Mouse (Mus musculus) adrenal gland, adult 8-10 months (tissue): Measurements from ENCODE around the gene Ubxn2a. TPM values are rescaled to one million over a fixed set of nuclear protein-coding genes. Genes with fewer than 3 reads are reported as not detected.

Experiments used
- DNase-seq: peaks from one replicate; pipeline ENCODE4 v3.0.0; 2022
- total RNA-seq, 4 experiments: library from RNA; stranded (reverse); gene quantifications; 2 replicates each; pipeline ENCODE4 v1.2.4; 2022

Gene Ubxn2a
- total RNA-seq, 4 experiments from 2014 or later: 38.2 to 49.6 (median 42.1) TPM

DNA sequence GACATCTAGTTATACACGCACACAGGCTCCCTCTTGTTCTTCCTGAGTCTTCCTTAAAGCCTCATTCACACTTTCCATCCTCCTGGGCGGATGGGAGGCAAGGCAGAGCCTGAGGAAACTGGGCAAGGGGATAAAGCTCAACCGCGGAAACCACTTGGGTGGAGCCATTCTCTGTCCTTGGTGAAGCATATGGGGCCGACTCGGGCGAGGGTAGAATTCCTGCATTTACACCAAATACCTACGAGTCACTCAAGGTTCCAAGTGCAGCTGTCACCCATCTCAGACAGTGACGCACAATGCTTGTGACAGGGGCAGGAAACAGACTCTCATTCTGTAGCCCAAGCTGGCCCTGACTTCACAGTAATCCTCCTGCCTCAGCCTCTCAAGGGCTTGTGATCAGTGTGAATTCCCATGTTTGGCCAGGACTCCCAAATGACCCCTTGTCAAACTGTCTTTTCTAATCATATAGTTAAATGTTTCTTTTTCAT is 29.2 kb downstream of the Ubxn2a start:
- DNase-seq: no peak

- DNase-seq: no peak
These were observed 31.9 kb downstream of the Ubxn2a start for GRCm38 (mm10) chr12:4875623-4876022.

DNA sequence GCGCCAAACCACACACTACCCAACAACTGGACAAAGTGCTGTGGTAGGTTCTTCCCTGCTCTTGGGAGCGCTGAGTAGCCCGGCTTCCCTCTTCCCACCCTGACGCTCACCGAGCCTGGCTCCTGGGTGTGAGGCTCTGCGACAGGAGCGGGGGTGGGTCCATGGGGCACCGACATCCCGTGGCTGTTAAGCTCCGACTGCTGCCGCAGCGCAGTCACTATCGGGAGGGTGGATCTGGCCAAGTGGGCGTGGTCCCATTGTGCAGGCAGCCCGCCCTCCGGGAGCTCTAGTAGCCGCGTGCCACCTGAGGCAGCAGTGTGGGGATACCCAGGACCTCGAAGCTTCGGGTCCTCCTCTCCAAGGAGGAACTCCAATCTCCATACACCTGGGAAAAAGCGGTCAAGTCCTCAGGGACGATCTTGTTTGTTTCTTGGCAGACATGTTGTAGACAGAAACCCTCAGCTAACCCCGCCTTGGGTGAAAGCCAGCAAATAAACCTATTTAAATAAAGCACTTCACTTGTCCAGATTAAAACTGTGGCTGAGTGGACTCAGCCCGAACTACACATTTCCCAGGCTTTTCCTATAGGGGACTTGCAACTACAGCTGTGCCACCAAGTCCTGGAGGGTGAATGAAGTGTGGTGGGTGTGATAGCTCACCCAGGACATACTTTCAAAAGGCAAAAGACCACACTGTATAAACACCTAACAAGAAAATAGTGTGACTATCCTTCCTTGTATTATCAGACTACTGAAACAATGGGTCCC is 33.2 kb downstream of the Ubxn2a start, which contains the start of gene Mfsd2b:
TSS of gene Mfsd2b (minus strand) at position 199 of the 767 bp plus-strand sequence.
- DNase-seq: peak; percentile 60

DNA sequence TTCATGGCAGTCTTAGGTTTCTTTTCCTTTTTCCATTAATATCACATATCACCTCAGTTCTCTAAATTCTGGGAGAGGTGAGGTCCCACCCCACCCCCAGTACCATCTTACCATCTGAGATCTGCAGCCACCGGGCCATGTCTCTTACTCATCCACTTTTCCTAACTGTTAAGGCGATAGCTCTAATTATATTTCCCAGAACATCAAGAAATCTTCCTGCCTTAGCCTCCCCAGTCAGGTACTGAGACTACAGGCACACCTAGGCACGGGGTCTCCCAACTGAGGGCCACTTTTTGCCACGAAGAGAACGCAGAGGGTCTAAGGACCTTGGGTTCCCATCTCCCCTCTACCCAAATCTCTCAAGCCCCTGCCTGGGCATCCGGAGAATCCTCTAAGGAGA is 34.0 kb downstream of the Ubxn2a start:
- no peak for DNase-seq

- DNase-seq: no peak
These were observed 34.5 kb downstream of the Ubxn2a start for GRCm38 (mm10) chr12:4872983-4873477.

GRCm38 (mm10) chr12:4872273-4872672 is 35.2 kb downstream of the Ubxn2a start:
- no peak for DNase-seq

GRCm38 (mm10) chr12:4871260-4871659 is 36.2 kb downstream of the Ubxn2a start:
- no peak for DNase-seq

GRCm38 (mm10) chr12:4868924-4869323 is 38.6 kb downstream of the Ubxn2a start:
- no peak for DNase-seq

- DNase-seq: no peak
These were observed 43.2 kb downstream of the Ubxn2a start for GRCm38 (mm10) chr12:4864338-4864690.

- no peak for DNase-seq
These were observed 43.7 kb downstream of the Ubxn2a start for GRCm38 (mm10) chr12:4863654-4864337.

GRCm38 (mm10) chr12:4862672-4863071 is 44.8 kb downstream of the Ubxn2a start:
- DNase-seq: no peak

- DNase-seq: no peak
These were observed 48.1 kb downstream of the Ubxn2a start for GRCm38 (mm10) chr12:4859241-4859914.

GRCm38 (mm10) chr12:4856834-4857233 is 50.7 kb downstream of the Ubxn2a start:
- DNase-seq: no peak

DNA sequence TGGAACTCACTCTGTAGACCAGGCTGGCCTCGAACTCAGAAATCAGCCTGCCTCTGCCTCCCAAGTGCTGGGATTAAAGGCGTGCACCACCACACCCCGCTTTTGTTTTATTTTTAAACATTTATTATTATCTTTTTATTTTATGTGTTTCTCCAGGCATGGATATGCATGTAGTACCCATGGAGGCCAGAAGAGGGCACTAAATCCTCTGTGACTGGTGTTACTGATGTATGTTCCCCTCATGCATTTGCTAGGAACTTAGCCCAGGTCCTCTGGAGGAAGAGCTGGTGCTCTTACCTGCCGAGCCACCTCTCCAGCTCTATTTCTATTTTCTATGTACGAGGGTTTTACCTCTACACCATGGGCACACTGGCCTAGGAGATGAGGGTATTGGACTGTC is 51.3 kb downstream of the Ubxn2a start:
- no peak for DNase-seq

DNA sequence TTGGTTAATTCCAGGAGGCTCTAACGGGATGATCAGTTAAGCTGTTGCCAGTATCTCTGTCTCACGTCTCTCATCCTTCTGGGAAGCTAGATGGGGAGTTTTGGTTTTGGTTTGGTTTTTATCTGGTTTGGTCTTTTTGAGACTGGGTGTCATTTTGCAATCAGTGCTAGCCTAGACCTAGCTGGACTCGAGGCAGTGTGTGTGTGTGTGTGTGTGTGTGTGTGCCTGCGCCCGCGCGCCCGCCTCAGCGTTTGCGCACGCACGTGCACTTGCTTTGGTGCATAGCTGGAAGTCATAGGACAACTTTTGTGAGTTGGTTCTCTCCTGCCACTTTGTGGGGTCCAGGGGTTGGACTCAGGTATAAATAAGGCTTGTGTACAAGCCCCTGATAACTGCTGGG is 63.8 kb downstream of the Ubxn2a start:
- DNase-seq: peak; percentile 15

DNA sequence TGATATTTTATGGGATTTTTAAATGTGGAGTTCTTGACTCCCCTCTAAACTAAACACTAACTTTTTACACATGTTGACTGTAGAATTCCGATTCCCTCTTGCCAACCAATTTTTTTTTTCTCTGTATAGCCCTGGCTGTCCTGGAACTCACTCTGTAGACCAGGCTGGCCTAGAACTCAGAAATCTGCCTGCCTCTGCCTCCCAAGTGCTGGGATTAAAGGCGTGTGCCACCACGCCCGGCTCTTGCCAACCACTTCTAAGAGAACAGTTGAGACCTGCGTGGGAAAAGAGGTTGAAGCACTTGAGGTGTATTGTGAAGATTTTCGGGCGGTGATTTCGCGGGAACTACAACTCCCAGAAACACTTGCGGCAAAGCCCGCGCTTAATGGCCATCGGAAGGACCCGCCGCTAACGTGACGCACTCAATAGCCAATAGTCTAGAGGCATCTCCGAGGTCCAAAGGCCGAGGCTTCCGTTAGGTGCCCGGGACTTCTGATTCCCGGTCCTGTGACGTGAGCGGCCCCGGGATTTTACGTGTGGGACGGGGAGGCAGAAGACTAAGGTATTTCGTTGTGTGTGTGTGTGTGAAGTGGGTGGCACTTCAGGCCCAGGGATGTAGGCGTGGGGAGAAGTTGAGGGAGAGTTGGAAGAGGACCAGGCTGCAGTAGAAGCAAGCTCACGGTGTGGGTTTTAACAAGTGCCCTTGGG is 64.5 kb downstream of the Ubxn2a start, which contains the start of gene Wdcp:
TSS of gene Wdcp (plus strand) at position 414 of the 708 bp plus-strand sequence.
- DNase-seq: peak; percentile 92

DNA sequence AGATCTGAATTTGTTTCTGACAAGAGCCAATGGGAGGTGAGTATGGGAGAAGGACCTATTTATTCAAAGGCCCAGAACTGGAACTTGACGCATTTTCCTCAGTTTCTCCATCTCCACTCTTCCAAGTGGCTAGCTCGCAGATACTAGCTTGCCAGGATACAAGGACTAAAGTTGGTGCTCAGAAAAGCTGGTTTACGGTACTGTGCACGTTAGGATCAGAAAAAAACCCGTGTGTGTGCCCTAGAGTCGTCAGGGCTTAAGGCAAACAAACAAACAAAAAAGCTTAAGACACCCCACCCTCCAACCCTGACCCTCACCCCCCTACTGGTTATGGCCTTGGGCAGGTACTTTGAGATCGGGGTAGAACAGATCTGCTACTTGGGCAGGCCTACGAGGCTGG is 65.0 kb downstream of the Ubxn2a start:
- DNase-seq: no peak

DNA sequence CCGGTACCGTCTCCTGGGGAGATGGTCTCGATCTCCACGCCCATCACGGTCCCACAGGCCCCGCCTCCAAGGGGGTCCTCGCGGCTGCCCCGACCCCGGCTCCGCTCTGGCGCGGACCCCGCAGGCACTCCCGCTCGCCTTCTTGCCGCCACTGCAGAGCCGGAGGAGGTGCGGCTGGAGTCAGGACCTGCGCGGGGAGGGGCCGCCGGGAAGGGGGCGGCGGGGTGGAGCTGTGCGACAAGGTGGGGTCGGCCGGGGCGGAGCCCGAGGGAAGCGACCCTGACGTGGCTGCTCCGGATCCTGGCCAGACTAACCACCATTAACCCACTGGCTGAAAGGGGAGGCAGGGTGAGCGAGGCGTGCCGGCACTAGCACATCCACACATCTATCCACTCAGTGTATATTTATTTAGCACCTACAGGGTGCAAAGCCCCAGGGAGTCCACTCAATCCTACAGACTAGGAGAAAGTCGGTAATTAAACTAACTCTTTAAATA is 66.1 kb downstream of the Ubxn2a start, which contains the start of gene Fkbp1b:
TSS of gene Fkbp1b (minus strand) at position 200 of the 496 bp plus-strand sequence.
- DNase-seq: peak; percentile 17

GRCm38 (mm10) chr12:4840741-4841140 is 66.8 kb downstream of the Ubxn2a start:
- no peak for DNase-seq

DNA sequence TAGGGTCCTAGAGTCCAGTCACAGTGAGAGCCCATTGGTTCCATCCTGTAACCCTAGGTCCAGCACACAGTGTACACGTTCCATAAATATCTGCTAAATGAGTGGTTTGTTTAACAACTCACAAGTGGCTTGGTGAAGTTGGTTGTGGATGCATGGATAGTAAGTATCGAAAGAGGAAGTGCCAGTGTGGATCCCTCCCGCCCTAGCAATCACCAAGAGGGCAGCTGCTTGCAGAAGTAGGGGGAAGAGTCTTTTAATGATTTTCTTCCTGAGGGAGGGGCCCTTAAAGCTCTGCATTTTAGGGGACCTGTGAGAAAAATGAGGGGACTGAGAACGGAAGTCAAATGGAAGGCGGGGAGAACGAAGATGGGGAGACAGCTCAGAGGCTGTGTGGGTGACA is 67.5 kb downstream of the Ubxn2a start:
- no peak for DNase-seq

- DNase-seq: peak; percentile 25
These were observed 70.5 kb downstream of the Ubxn2a start for GRCm38 (mm10) chr12:4836959-4837358.
